Mouse (Mus musculus): ENCODE measurements around the gene Tceal9.

Gene Tceal9

DNA sequence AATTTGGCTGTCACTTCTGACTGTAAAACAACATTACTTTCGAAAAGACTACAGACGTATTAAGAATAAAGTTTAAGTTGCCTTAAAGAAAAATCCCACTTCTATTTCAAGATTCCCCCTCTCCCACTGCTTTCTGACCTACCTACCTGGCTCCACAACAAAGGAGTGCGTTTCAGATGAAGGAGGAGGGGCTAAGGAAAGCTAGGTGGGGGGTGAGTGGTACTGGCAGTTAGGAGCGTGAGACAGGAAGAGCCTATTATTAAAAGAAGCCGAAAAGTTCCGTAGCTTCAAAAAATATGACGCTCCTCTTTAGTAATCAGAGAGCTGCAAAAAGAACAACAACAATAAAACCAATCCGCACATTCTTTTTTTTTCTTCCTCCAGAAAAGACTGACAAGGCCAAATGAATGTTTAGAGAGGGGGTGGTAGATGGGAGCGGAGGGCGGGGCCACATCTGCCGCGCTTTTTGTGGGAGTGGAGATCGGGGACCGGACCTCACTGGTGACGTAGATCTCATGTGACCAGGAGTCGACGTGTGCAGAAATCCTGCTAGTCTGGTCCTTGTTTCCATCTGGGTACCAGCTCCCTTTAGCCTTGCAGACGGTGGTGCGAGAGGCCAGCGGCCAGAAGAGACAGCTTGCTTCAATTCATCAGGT lies at the start of gene Tceal9:
TSS of gene Tceal9 (plus strand) at position 506 of the 656 bp plus-strand sequence.
- peak; percentile 99 for ATAC-seq (ENCODE audit: low TSS enrichment)

DNA sequence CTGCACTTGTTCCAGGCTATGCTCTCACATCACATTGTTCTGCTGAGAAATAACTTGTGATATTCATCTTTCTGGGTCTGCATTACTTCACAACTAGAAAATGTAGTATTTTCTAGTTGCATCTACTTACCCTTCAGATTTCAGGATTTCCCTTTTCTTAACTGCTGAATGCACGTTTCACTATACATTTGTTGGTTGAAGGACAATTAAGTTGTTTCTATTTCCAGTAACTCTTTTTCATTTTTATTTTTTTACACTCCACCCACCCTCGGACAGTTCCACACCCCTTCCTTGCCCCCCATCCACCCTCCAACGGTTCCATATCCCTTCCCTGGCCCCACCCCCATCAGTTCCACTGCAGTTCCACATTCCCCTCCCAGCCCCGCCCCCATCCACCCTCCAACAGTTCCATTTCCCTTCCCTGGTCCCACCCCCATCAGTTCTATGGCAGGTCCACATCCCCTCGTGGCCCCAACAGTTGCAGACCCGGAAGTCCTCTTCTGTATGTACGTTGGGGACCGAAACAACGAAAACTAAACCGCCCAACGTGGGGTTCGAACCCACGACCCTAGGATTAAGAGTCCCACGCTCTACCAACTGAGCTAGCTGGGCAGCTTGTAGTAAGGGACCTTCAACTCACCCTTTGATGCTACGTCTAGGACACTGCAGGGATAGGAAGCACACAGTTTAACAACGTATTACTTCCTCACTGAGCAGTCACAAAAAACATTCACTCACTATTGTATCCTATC lies 49.5 kb upstream of the Tceal9 start:
- no peak for ATAC-seq (ENCODE audit: low TSS enrichment)

DNA sequence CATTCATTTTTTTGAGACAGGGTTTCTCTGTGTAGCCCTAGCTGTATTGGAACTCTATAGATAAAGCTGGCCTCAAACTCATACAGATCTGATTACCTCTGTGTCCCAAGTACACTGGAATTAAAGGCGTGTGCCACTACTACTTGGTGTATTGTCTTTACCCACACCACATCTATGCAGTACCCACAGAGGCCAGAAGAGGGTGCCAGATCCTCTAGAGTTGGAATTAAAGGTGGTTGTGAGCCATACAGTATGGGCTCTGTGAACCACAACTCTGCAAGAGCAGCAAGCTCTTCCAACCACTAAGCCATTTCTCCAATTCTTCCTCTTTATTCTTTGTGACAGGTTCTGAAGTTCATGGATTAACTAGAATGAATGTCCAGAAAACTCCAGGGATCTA lies 48.0 kb upstream of the Tceal9 start:
- ATAC-seq (ENCODE audit: low TSS enrichment): no peak

DNA sequence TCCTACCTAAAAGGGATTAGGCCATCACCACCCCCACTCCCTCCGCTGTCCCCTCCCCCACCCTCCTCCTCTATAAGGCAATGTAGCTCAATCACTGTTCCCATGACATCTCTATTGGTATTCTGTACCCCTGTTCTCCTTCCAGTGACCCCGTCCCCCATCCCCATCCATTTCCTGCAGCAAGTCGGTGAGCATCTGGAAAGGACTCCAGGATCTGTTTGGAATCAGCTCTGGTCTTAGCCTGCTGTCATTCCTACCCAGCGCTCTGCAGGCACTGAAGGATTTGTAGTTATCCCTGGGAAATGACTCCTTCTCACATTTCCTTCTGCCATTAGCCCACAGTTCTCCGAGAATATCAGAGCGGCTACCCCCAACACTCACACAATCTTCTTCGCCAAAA lies 41.6 kb upstream of the Tceal9 start:
- ATAC-seq (ENCODE audit: low TSS enrichment): no peak; the same call in 1 of the 2 replicates

DNA sequence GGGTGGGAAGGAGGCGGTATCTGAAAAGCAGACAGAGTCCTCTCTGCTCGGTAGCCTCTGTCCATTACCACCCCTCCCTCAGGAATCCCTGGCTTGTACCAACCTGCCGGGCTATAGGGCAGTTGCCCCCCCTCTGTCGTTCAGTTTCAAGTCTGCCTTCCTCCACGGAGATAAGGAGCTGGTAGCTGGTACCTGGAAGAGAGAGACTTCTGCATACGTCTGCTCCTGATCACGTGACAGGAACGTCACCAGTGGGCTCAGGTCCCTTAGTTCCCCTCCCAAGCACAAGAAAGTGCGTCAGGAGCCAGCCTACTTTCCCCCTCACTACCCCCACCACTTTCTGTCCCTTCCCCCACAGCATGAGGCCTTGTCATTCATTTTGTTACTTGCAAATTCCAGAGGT lies 41.2 kb upstream of the Tceal9 start, which contains the start of gene Tceal5:
TSS of gene Tceal5 (minus strand) at position 213 of the 403 bp plus-strand sequence.
- ATAC-seq (ENCODE audit: low TSS enrichment): peak; percentile 96

DNA sequence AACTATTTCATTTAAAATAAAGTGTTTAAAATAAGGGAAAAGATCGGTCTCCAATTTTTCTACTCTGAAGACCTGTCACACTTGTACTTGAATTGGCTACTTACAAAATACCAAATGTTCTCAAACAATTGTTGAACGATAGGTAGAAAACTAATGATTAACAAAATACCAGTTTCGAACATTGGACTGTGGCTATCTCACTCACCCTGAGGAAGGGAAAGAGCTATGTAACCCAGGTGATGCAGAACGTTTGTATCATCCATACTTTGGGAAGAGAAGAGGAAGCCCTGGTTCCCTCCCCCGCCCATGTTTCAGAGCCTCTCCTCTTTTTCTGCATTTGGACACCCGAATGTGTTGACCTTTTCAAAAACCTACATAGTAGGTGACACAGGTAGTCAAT lies 40.5 kb upstream of the Tceal9 start:
- no peak for ATAC-seq (ENCODE audit: low TSS enrichment)

DNA sequence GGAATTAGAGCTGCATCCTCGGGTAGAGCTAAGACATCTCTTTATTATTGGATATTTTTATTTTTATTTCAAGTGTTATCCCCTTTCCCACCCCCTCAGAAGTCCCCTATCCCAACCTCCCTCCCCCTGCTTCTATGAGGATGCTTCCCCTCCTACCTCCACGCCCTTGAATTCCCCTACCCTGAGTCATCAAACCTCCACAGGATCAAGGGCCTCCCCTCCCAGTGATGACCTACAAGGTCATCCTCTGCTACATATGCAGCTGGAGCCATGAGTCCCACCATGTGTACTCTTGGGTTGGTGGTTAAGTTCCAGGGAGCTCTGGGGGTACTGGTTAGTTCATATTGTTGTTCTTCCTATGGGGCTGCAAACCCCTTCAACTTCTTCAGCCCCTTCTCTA lies 31.5 kb upstream of the Tceal9 start:
- no peak for ATAC-seq (ENCODE audit: low TSS enrichment)

DNA sequence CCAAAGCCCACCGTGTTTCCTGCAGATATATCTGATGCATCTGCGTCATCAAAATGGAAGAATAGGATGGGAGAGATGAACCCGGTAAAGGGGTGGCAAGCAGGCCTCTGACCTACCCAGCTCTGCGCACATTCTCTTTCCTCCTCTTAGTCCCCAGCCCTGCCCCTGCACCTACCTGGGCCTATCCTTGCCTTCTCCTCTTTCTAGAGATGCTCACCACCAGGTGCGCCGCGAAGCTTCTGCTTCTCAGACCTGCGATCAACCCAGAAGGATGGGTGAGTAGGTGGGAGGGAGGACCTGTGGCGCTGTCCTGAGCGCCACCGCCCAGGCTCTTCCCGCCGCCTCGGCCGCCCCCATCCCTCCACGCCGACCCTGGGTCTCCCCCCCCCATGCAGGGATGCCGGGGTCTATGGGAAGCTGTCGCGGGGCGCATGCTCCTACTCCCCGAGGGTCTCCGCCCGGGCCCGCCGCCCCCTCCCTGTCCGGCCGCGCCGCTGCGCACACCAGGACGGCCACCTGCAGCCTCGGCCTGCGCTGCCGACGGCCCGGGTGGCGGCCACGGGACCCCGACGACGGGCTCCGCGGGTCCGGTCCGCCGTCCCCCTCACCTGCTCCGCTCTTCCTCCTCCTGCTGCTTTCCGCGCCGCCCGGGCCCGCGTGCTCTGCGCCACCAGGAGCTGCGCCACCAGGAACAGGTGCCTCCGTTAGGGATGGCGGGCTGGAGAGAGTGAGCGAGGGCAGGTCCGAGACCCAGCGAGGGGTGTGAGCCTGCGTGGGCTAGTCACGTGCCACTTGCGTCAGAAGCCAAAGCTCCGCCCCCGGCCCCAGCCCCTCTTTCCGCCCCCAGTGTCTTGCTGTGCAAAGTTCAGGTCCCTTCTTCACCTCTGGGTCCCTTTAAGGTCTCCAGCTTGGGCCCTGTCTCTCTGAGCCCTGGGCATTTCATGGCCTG lies 29.9 kb upstream of the Tceal9 start, which contains the start of the genes Tceal7 and Bex1:
TSS of gene Tceal7 (plus strand) at position 51 of the 949 bp plus-strand sequence.
TSS of gene Bex1 (minus strand) at position 785 of the 949 bp plus-strand sequence.
- ATAC-seq (ENCODE audit: low TSS enrichment): peak; percentile 67

DNA sequence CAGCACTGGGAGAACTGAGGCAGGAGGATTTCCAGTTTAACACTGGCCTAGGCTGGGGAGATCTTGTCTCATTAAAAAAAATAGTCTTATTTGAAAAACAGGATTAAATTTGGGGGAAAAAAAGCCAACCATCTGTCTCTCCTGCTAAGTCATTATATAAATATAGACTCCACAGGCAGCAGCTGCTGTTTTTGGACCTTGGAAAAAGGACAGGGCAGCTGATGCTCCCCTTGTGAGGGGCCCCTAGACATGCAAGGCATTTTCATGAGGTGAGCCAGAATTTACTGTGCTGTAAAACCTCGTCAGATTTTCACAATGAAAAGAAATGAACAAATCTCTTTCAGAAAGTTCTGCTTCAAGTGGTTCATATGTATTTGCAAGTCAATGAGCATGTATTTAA lies 28.6 kb upstream of the Tceal9 start:
- ATAC-seq (ENCODE audit: low TSS enrichment): peak; percentile 34; the same call in 1 of the 2 replicates

DNA sequence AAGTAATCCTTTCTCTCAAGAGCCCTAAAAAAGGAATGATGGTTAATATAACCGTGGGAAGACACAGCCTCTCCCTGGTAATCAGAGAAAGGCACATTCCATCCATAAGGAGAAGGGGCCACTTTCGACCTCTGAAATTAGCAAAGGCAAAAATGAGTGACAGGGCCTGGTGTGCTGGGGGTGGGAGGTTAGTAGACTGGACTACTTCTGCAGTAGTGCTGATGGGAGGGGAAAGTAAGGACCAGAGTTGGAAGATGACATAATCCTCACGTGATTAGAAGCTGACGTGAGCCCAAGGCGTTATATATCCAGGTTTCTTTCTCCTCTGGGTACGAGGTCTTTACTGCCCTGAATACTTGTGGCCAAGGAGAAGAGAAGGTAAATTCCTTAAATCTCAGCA lies 21.2 kb upstream of the Tceal9 start:
- ATAC-seq (ENCODE audit: low TSS enrichment): no peak

DNA sequence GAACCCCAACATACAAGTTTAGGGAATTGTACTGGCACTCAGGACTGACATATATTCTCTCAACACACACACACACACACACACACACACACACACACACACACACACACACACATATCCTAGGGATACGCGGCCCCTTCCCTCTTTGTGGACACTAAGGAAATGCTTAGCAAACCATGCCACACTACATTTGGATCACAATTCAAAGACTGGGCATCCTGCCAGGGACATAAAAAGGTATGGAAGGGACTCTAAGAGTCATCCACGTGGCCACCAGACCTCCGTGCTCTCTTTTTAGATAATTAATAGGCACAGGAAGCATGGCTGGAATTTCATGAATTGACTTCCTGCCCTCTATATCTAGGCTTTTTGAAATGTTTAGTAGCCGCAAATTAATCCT lies 17.1 kb upstream of the Tceal9 start:
- ATAC-seq (ENCODE audit: low TSS enrichment): no peak

DNA sequence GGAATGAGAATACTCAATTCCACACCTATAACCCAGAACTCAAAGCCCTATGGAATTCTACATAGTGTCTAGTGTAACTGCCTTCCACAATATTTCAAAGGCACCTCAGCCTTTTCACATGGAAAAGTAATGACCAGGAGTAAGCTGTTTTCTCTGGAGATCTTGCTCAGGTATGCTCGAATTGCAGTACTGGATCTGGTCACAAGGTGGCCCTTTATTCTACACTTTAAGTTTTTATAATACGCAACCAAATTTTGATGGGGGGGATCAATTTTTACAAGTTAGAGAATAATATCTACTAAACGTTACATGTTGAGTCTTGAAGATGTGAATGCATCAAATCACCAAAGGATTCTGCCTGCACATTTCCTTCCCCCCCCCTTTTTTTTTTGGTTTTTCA lies 6.8 kb upstream of the Tceal9 start:
- ATAC-seq (ENCODE audit: low TSS enrichment): no peak

DNA sequence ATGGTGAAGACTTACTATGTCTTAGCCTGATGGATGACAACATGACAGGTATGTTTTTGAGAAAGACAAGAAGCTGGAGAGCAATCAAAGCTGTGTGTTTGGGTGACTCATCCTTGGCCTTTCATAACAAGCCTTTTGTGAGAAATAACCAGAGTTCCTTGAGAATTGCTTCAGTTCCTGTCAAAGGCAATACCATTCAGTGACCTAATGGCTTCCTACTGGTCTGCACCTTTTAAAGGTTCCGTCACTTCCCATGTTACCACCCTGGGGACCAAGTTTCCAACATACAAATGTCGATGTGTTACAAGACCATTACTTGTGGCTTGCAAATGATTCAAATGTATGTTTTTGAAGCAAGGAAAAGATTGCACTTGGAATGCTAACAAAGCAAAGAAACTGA lies 1.7 kb upstream of the Tceal9 start:
- no peak for ATAC-seq (ENCODE audit: low TSS enrichment)

DNA sequence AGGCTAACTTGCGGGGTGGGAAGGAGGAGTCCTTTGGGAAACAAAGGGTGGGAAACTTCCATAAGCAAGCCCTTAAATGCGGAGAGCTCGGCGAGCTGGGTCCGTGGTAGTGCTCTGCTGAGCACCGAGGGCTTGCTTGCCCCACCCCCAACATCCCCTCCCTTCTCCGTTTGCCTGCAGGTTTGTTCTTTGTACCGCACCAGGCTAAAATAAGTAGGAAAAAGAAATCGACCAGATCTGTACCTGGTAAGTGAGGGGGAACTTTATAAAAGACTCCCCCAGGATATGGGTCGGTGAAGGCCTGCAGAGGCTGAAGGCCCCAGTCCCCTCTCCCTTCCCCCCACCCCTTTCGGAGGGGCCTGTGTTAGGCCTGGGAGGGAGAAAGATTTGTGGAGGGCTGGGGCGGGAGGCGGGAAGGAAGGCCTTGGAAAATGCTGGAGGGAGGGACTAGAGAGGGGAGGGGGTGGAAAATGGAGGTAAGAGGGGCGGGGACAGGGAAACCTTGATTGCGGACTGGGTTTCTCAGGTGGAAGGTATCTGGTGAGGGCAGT lies 717 bp downstream of the Tceal9 start:
- peak; percentile 71 for ATAC-seq (ENCODE audit: low TSS enrichment)

DNA sequence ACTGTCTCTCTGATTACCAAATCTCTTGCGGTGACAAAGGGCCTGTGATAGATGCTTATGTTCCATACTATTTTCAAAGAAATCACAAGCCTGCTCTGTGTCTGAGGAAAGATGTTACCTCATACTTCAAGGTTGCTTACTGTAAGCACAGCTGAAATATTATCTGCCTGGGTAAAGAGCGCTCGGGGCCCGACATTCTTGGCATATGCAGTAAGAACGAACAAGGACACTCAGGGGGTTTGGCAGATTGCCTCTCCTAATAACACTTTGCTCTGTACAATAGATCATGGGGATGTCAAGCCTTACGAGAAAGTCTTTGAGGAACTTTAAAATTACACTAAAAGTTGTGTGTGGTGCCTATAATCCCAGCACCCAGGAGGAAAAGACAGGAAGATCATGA lies 3.9 kb downstream of the Tceal9 start:
- no peak for ATAC-seq (ENCODE audit: low TSS enrichment)

DNA sequence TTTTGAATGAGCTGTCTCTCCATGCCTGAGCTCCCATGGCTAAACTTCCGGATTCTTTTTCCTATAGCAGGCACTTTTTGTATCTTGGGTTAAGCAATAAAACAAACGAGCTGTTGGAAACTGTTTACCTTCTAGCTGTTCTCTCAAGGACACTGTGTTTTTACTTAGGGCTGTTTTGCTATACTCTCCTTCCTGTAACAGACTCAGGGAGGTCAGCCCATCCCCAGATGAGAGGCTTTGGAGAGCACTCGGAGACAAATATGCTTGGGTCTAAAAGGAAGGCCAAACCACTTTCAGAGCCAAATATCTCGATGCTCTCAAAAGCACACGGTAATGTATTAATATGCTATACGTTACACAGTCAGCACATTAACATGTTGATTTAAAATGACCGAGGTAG lies 4.8 kb downstream of the Tceal9 start:
- ATAC-seq (ENCODE audit: low TSS enrichment): no peak

DNA sequence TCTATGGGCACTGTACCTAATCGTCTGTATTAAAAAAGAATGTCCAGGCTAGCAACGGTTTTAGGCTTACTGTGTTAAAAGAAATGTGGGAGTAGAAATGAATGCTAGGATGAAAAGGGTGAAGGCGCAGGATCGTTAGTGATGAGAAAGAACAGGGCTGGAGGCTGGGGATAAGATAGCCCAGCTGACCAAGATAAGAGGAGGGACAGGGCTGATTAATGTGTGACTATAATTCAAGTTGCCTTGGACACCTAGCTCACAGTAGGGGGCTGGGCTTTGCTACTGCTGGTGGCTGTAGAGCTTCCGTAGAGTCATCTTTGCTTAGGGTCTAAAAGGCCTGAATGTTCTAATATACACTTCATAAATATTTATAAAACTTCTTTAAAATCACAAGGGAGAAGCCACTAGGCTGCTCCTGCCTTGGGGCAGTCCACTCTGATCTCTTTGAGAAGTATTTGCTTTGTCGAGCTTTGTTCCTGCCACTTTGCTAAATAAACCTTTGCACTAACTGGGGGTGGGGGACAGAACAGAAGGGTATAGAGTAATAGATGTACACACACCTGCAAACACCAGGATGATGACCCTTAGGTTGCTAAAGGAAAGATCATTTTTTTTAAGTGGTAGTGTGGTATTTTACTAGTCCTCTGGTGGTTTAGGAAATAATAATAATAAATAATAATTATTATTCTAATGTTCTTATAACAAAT lies 7.3 kb downstream of the Tceal9 start:
- no peak for ATAC-seq (ENCODE audit: low TSS enrichment)

DNA sequence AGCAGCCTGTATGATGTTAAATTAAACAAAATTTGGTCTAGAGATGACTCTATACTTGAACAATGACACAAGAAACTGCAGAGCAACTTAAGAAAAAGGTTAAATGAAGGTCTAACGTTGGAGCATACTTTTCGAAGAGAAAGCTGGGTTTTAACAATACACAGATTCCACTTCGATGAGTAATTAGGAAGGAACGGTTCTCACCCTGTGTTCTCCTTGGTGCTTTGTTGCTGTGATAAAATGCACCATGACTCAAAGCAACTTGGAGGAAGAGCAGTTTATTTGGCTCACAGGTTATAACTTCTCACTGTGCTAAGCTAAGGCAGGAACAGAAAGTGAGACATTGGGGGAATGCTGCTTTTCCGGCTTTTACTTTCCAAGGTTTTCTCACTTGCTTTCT lies 22.8 kb downstream of the Tceal9 start:
- no peak for ATAC-seq (ENCODE audit: low TSS enrichment)

DNA sequence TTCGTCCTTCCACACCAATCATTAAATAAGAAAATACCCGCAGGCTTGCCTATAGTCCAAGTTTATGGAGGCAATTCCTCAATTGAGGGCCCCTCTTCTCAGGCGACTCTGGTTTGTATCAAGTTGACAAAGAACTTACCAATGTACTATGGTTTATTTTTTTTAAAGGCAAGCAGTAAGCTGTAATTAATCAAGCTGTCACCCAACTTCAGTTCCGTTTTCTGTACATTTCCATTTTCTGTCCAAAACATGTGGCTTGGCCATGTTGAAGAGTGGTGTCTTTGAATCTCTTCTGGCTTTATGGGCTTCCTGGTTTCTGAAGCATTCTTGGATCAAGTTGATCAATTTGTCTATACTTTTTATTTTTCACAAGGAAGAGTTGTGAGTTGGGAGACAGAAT lies 23.3 kb downstream of the Tceal9 start:
- no peak for ATAC-seq (ENCODE audit: low TSS enrichment)

DNA sequence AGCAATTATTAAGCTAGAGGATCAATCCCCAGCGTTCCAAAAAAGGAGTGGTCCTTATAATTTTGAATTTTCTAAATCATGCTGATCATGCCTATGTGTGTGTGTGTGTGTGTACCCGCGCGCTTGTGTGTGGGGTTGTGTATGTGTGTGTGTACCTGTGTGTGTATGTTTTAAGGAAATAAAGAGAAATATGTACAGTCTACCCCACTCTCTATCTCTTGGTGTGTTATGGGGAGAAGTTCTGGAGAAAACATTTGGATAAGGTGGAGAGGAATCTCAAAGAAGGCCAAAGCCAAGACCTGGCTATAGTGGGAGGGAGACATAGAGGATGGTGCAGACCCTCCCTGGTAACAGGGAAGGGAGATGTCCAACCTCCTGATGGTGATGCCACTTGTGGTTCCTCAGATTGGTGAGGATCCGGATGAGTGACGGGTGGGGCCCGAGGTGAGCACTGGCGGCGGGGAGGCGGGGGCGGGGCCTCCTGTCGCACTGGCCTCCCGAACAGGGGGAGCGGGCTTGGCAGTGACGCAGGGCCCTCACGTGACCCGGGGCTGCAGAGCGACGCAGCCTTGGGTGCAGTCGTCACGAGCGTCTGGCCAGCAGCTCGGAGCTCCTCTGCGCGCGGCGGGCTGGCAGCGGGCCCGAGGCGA lies 25.0 kb downstream of the Tceal9 start, which contains the start of gene Bex3:
TSS of gene Bex3 (plus strand) at position 511 of the 650 bp plus-strand sequence.
- peak; percentile 96 for ATAC-seq (ENCODE audit: low TSS enrichment)

All from frontal cortex, adult (tissue).